Mouse (Mus musculus): ENCODE data around the gene Vmn2r26. TPM values are rescaled to one million over a fixed set of nuclear protein-coding genes. Genes with fewer than 3 reads are reported as not detected.

Gene Vmn2r26
- not detected for polyA plus RNA-seq (2017; shearing (Covaris generic))

DNA sequence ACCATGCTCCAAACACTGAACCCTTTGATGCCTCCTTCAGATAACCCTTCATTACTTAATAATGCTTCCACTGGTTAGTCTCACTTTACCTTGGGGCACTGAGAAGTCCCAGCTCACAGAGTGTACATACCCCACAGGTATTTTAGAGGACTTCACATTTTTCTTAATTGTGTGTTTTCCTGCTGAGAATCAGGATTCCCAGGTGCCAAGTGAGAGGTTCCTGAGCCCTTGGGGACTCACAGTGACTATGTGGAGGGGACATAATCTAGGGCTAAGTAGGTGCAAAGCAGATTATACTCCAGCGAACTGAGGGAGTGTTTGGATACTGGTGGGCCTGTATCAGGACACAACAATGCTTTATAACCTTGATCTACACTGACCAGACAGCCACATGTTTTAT, at the start of gene Vmn2r26:
Gene Vmn2r26, plus strand, starts transcription at position 301 of the 400 bp plus-strand sequence.

Other genes starting within 250 kb of the Vmn2r26 start
- gene Vmn2r24, start 245.7 kb upstream of the Vmn2r26 start, polyA plus RNA-seq (2017; shearing (Covaris generic)): not detected
- gene Vmn2r25, start 171.1 kb upstream of the Vmn2r26 start, polyA plus RNA-seq (2017; shearing (Covaris generic)): not detected
- gene Vmn2r27, start 207.3 kb downstream of the Vmn2r26 start, polyA plus RNA-seq (2017; shearing (Covaris generic)): 0.12 TPM

Measured in effector memory CD4-positive, alpha-beta T cell, adult 5 months (primary cell).